Mouse (Mus musculus): ENCODE results near the gene Arfgap2.
A peak's percentile ranks its signal among the peaks of the same experiment; 100 is the strongest.

GRCm38 (mm10) chr2:91264711-91265681 is at the start of gene Arfgap2:
- TF ChIP-seq E2F4 (IDR thresholded peaks at IDR 0.05; ENCODE audit: insufficient read depth): no peak
- peak; percentile 77 for TF ChIP-seq POLR2A (IDR thresholded peaks at IDR 0.05; ENCODE audit: insufficient read length, low read depth)
- TF ChIP-seq SRF (IDR thresholded peaks at IDR 0.05; ENCODE audit: control insufficient read depth, insufficient read length, low read depth): no peak
- peak; percentile 96 for TF ChIP-seq POLR2AphosphoS2 (IDR thresholded peaks at IDR 0.05; ENCODE audit: insufficient read length, low read depth)
- no peak for TF ChIP-seq USF1 (IDR thresholded peaks at IDR 0.05; ENCODE audit: low read depth)
- TF ChIP-seq MYOG (IDR thresholded peaks at IDR 0.05; ENCODE audit: control insufficient read depth in 1 of 3, insufficient read depth in 1 of 3, insufficient read length in 2 of 3, low read depth in 2 of 3): peak in 1 of 3 experiments; percentile 13
- TF ChIP-seq REST (IDR thresholded peaks at IDR 0.05; ENCODE audit: insufficient read depth, insufficient read length): no peak
- no peak for TF ChIP-seq TCF12 (IDR thresholded peaks at IDR 0.05; ENCODE audit: insufficient read depth, poor library complexity, severe bottlenecking)
- no peak for TF ChIP-seq MAX (IDR thresholded peaks at IDR 0.05; ENCODE audit: low read depth)
- no peak for TF ChIP-seq MYOD1 (IDR thresholded peaks at IDR 0.05; ENCODE audit: control insufficient read depth in 1 of 3, insufficient read length in 2 of 3, low read depth in 2 of 3)
